Mouse (Mus musculus): ENCODE measurements at regions not wholly inside any gene's neighbourhood (a gene's known extent, or its start where the extent isn't known, plus 50 kb on each side); places are given as distances from the start of the nearest gene placed in this dataset.

DNA sequence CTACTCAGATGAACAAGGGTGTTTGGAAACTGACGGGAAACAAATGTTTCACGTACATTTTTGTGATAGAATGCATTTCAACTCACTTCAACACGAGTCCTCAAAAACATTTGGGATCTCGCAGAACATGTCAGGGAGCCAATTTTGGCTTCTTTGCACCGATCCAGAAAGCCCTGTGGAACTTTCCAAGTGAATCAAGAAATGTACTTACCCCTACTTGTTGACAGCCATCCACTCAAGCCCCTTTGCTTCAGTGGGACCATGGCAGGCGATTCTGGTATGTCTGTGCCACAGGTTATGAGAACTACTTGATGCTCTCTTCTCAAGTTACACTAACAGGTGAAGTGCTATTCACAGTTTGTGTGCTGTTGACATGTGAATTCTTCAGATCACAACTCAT, 381.6 kb downstream of the Tmem182 start:
- TF ChIP-seq CTCF (IDR thresholded peaks at IDR 0.05; ENCODE audit: control insufficient read depth, insufficient read depth, insufficient read length) (no peak), MAX (IDR thresholded peaks at IDR 0.05) (no peak), USF1 (IDR thresholded peaks at IDR 0.05; ENCODE audit: low read depth) (no peak), CEBPB (IDR thresholded peaks at IDR 0.05; ENCODE audit: low read depth) (no peak)

All from C2C12 (cell line).